Mouse (Mus musculus) E14TG2a.4 (cell line): Measurements from ENCODE around the gene Adam10.

Experiments
- CTCF ChIP-seq: conservative IDR thresholded peaks from 2 replicates; pipeline ENCODE4 v1.5.1; 2014; ENCODE audit warnings: low read length
- NANOG ChIP-seq: IDR thresholded peaks from 2 replicates; pipeline ENCODE4 v1.6.1; 2014; ENCODE audit warnings: borderline replicate concordance, low read length, mixed read lengths
- POU5F1 ChIP-seq: IDR thresholded peaks from 2 replicates; pipeline ENCODE4 v1.6.1; 2014; ENCODE audit warnings: low read length, borderline replicate concordance

GRCm38 (mm10) chr9:70788705-70789104, 109.9 kb downstream of the Adam10 start:
- TF ChIP-seq CTCF (no peak), POU5F1 (no peak), NANOG (no peak)
